Mouse (Mus musculus): ENCODE results near the gene Olfr806. TPM values are rescaled to one million over a fixed set of nuclear protein-coding genes. Genes with fewer than 3 reads are reported as not detected.

The Olfr806 gene
- total RNA-seq (2023) = not detected

GRCm38 (mm10) chr10:129741821-129742220 lies at the start of gene Olfr806:
Gene Olfr806, minus strand, starts transcription at chr10:129741921.

GRCm38 (mm10) chr10:129774338-129774737 lies 32.6 kb upstream of the Olfr806 start, which contains the start of gene Olfr809:
Gene Olfr809, plus strand, starts transcription at chr10:129774638.

GRCm38 (mm10) chr10:129765182-129765581 lies 23.5 kb upstream of the Olfr806 start, which contains the start of gene Olfr808:
Gene Olfr808, plus strand, starts transcription at chr10:129765482.

GRCm38 (mm10) chr10:129757693-129758092 lies 16.0 kb upstream of the Olfr806 start, which contains the start of gene Olfr807:
Gene Olfr807, minus strand, starts transcription at chr10:129757793.

GRCm38 (mm10) chr10:129729275-129729674 lies 12.4 kb downstream of the Olfr806 start, which contains the start of gene Olfr805:
Gene Olfr805, minus strand, starts transcription at chr10:129729375.

GRCm38 (mm10) chr10:129702910-129703309 lies 38.8 kb downstream of the Olfr806 start, which contains the start of gene Olfr804:
Gene Olfr804, plus strand, starts transcription at chr10:129703210.

GRCm38 (mm10) chr10:129694186-129694585 lies 47.5 kb downstream of the Olfr806 start, which contains the start of gene Olfr803:
Gene Olfr803, minus strand, starts transcription at chr10:129694286.

GRCm38 (mm10) chr10:129688069-129688468 lies 53.7 kb downstream of the Olfr806 start, which contains the start of gene Olfr802:
Gene Olfr802, minus strand, starts transcription at chr10:129688169.

Other genes with a start within 250 kb of the Olfr806 start
- not detected for gene Olfr790, start 243.4 kb downstream of the Olfr806 start, total RNA-seq (2023)
- not detected for gene Olfr791, start 220.1 kb downstream of the Olfr806 start, total RNA-seq (2023)
- gene Olfr792, start 202.8 kb downstream of the Olfr806 start, total RNA-seq (2023) = not detected
- gene Olfr794, start 174.3 kb downstream of the Olfr806 start, total RNA-seq (2023) = not detected
- not detected for gene Olfr796, start 129.4 kb downstream of the Olfr806 start, total RNA-seq (2023)
- not detected for gene Olfr798, start 114.0 kb downstream of the Olfr806 start, total RNA-seq (2023)
- not detected for gene Olfr799, start 104.4 kb downstream of the Olfr806 start, total RNA-seq (2023)
- gene Olfr800, start 84.2 kb downstream of the Olfr806 start, total RNA-seq (2023) = not detected
- gene Olfr801, start 68.1 kb downstream of the Olfr806 start, total RNA-seq (2023) = not detected
- not detected for gene Olfr802, start 53.8 kb downstream of the Olfr806 start, total RNA-seq (2023)
- not detected for gene Olfr803, start 47.6 kb downstream of the Olfr806 start, total RNA-seq (2023)
- not detected for gene Olfr804, start 38.7 kb downstream of the Olfr806 start, total RNA-seq (2023)
- not detected for gene Olfr805, start 12.5 kb downstream of the Olfr806 start, total RNA-seq (2023)
- gene Olfr807, start 15.9 kb upstream of the Olfr806 start, total RNA-seq (2023) = not detected
- gene Olfr808, start 23.6 kb upstream of the Olfr806 start, total RNA-seq (2023) = not detected
- gene Olfr809, start 32.7 kb upstream of the Olfr806 start, total RNA-seq (2023) = not detected
- gene Olfr810, start 53.0 kb upstream of the Olfr806 start, total RNA-seq (2023) = not detected
- gene Olfr811, start 62.5 kb upstream of the Olfr806 start, total RNA-seq (2023) = not detected
- gene Olfr812, start 104.2 kb upstream of the Olfr806 start, total RNA-seq (2023) = not detected
- gene Olfr813, start 113.4 kb upstream of the Olfr806 start, total RNA-seq (2023) = not detected
- gene Olfr814, start 137.9 kb upstream of the Olfr806 start, total RNA-seq (2023) = not detected
- gene Olfr815, start 163.9 kb upstream of the Olfr806 start, total RNA-seq (2023) = not detected
- gene Olfr816, start 173.7 kb upstream of the Olfr806 start, total RNA-seq (2023) = not detected
- gene Olfr818, start 207.2 kb upstream of the Olfr806 start, total RNA-seq (2023) = not detected
- not detected for gene Olfr819, start 225.3 kb upstream of the Olfr806 start, total RNA-seq (2023)
- gene Olfr247, start 234.2 kb upstream of the Olfr806 start, total RNA-seq (2023) = not detected
- not detected for gene Gm10310, start 243.1 kb upstream of the Olfr806 start, total RNA-seq (2023)

All from CD4-positive naive resting alpha-beta T cell, adult 57 days (primary cell).